Mouse (Mus musculus) midbrain, embryonic 14.5 days (tissue): ENCODE measurements at regions not wholly inside any gene's neighbourhood (a gene's known extent, or its start where the extent isn't known, plus 50 kb on each side); places are given as distances from the start of the nearest gene placed in this dataset.
"Not testable (repeated sequence)": the region's sequence is repeated elsewhere in the genome, so short reads cannot be mapped to it uniquely, and the experiment has no call there.

ENCODE experiments used
- ATAC-seq: fragments of 200-750 bp; cut with Nextera tagmentation; 2 replicates; pipeline ENCODE4 v1.8.0; 2017; ENCODE audit warnings: moderate number of reproducible peaks, moderate library complexity; ENCODE audit not compliant: low FRiP score, low TSS enrichment
- DNase-seq: peaks from one replicate; pipeline ENCODE4 v3.0.0-alpha.2; 2015
- H3K27ac ChIP-seq: fragments of 300-500 bp; sonication (generic); replicated peaks from 2 replicates; pipeline ENCODE4 v1.5.1; 2014; ENCODE audit warnings: mild to moderate bottlenecking, low read depth, low read length, moderate library complexity
- H3K27me3 ChIP-seq: fragments of 300-500 bp; sonication (generic); 2 replicates; pipeline ENCODE4 v1.6.1; 2014; ENCODE audit warnings: low read length, control low read depth, mixed read lengths; ENCODE audit not compliant: control insufficient read depth, insufficient read depth
- H3K36me3 ChIP-seq: fragments of 300-500 bp; sonication (generic); 2 replicates; pipeline ENCODE4 v1.6.1; 2014; ENCODE audit warnings: low read length, control low read depth; ENCODE audit not compliant: control insufficient read depth, insufficient read depth
- H3K4me1 ChIP-seq: fragments of 300-500 bp; sonication (generic); 2 replicates; pipeline ENCODE4 v1.6.1; 2014; ENCODE audit warnings: mild to moderate bottlenecking, antibody characterized with exemption, low read length, control low read depth; ENCODE audit not compliant: control insufficient read depth, insufficient read depth
- H3K4me2 ChIP-seq: fragments of 300-500 bp; sonication (generic); 2 replicates; pipeline ENCODE4 v1.6.1; 2014; ENCODE audit warnings: mild to moderate bottlenecking, low read length, moderate library complexity
- H3K4me3 ChIP-seq: fragments of 300-500 bp; sonication (generic); replicated peaks from 2 replicates; pipeline ENCODE4 v1.5.1; 2014; ENCODE audit warnings: low read depth, low read length
- H3K9ac ChIP-seq: fragments of 300-500 bp; sonication (generic); replicated peaks from 2 replicates; pipeline ENCODE4 v1.6.1; 2014; ENCODE audit warnings: mild to moderate bottlenecking, low read length, moderate library complexity
- H3K9me3 ChIP-seq: fragments of 300-500 bp; sonication (generic); 2 replicates; pipeline ENCODE4 v1.6.1; 2016; ENCODE audit warnings: low read length, control low read depth, mixed read lengths; ENCODE audit not compliant: control insufficient read depth
- whole genome bisulfite sequencing: fragments of 180-500 bp; shearing (Covaris S2); extraction: QIAGEN DNeasy Blood & Tissue Kit; methylation state at CpG from one replicate; pipeline ENCODE4 v1.1.7; 2014; 5-methylcytosine and 5-hydroxymethylcytosine counted together

GRCm38 (mm10) chr10:33027055-33027454 is 53.3 kb upstream of the Trdn start:
- Histone ChIP-seq H3K27ac (no peak overlapping the region), H3K4me2 (no peak overlapping the region), H3K27me3 (no peaks in the 10 kb centered on the region), H3K9ac (no peak overlapping the region), H3K4me3 (no peak overlapping the region), H3K4me1 (no peaks in the 10 kb centered on the region), H3K36me3 (no peaks in the 10 kb centered on the region), H3K9me3 (no peaks in the 10 kb centered on the region)
- DNase-seq = no peak
- no peak for ATAC-seq
- WGBS = 92% methylated on average over 5 of the region's 5 CpGs

GRCm38 (mm10) chr10:33022254-33022653 is 58.1 kb upstream of the Trdn start:
- WGBS = 90% methylated on average over 2 of the region's 2 CpGs
- H3K9me3 ChIP-seq = no peaks in the 10 kb centered on the region
- ATAC-seq (peak; percentile 37; the same call in 1 of the 2 replicates), DNase-seq (no peak)
- no peak overlapping the region for H3K27ac ChIP-seq
- no peaks in the 10 kb centered on the region for H3K27me3 ChIP-seq
- no peak overlapping the region for H3K4me3 ChIP-seq
- H3K36me3 ChIP-seq = no peaks in the 10 kb centered on the region
- H3K9ac ChIP-seq = no peak overlapping the region
- H3K4me2 ChIP-seq = no peak overlapping the region
- no peaks in the 10 kb centered on the region for H3K4me1 ChIP-seq

- H3K36me3 ChIP-seq = no peaks in the 10 kb centered on the region
- H3K9me3 ChIP-seq = no peaks in the 10 kb centered on the region
- H3K9ac ChIP-seq = no peak overlapping the region
- ATAC-seq (no peak), DNase-seq (no peak)
- H3K27me3 ChIP-seq = no peaks in the 10 kb centered on the region
- 89% methylated on average over 11 of the region's 11 CpGs for WGBS
- H3K4me1 ChIP-seq = no peaks in the 10 kb centered on the region
- H3K27ac ChIP-seq = no peak overlapping the region
- no peak overlapping the region for H3K4me2 ChIP-seq
- no peak overlapping the region for H3K4me3 ChIP-seq
Observed at GRCm38 (mm10) chr10:32984727-32985587, 94.7 kb upstream of the Nkain2 start.

- H3K4me1 ChIP-seq, H3K27me3 ChIP-seq, H3K9me3 ChIP-seq, H3K4me2 ChIP-seq, H3K36me3 ChIP-seq, H3K27ac ChIP-seq, H3K9ac ChIP-seq, H3K4me3 ChIP-seq, DNase-seq, ATAC-seq: not testable (repeated sequence)
- 83% methylated on average over 5 of the region's 5 CpGs for WGBS
Observed at GRCm38 (mm10) chr10:32958286-32959043, 68.2 kb upstream of the Nkain2 start.

GRCm38 (mm10) chr10:32957476-32957875 is 67.2 kb upstream of the Nkain2 start:
- H3K36me3 ChIP-seq, H3K4me1 ChIP-seq, H3K27ac ChIP-seq, ATAC-seq, H3K4me3 ChIP-seq, DNase-seq, H3K9me3 ChIP-seq, H3K4me2 ChIP-seq, H3K27me3 ChIP-seq, H3K9ac ChIP-seq: not testable (repeated sequence)
- WGBS = 95% methylated on average over 1 of the region's 1 CpGs

- not testable (repeated sequence) for H3K27me3 ChIP-seq, ATAC-seq, H3K36me3 ChIP-seq, H3K9me3 ChIP-seq, H3K4me2 ChIP-seq, H3K9ac ChIP-seq, H3K4me3 ChIP-seq, H3K27ac ChIP-seq, H3K4me1 ChIP-seq, DNase-seq
- WGBS = 81% methylated on average over 2 of the region's 2 CpGs
Observed at GRCm38 (mm10) chr10:32953771-32954170, 63.5 kb upstream of the Nkain2 start.

GRCm38 (mm10) chr10:32952494-32952893 is 62.2 kb upstream of the Nkain2 start:
- DNase-seq = peak; percentile 1
- no peak overlapping the region for H3K4me3 ChIP-seq
- no peaks in the 10 kb centered on the region for H3K9me3 ChIP-seq
- no peak overlapping the region for H3K27ac ChIP-seq
- H3K4me1 ChIP-seq = no peaks in the 10 kb centered on the region
- H3K27me3 ChIP-seq = no peaks in the 10 kb centered on the region
- 92% methylated on average over 2 of the region's 2 CpGs for WGBS
- H3K36me3 ChIP-seq = no peaks in the 10 kb centered on the region
- no peak overlapping the region for H3K4me2 ChIP-seq
- ATAC-seq = no peak
- H3K9ac ChIP-seq = no peak overlapping the region

GRCm38 (mm10) chr10:32943026-32943425 is 52.8 kb upstream of the Nkain2 start:
- H3K4me2 ChIP-seq = no peak overlapping the region
- no peaks in the 10 kb centered on the region for H3K27me3 ChIP-seq
- no peak overlapping the region for H3K27ac ChIP-seq
- H3K9ac ChIP-seq = no peak overlapping the region
- H3K9me3 ChIP-seq = no peaks in the 10 kb centered on the region
- H3K36me3 ChIP-seq = no peaks in the 10 kb centered on the region
- DNase-seq (no peak), ATAC-seq (no peak)
- H3K4me1 ChIP-seq = no peaks in the 10 kb centered on the region
- no peak overlapping the region for H3K4me3 ChIP-seq
